Mouse (Mus musculus) lung, embryonic 15.5 days (tissue): ENCODE measurements at regions not wholly inside any gene's neighbourhood (a gene's known extent, or its start where the extent isn't known, plus 50 kb on each side); places are given as distances from the start of the nearest gene placed in this dataset.

Experiments
- ATAC-seq: fragments of 200-750 bp; cut with Nextera tagmentation; 2 replicates; pipeline ENCODE4 v1.8.0; 2017; ENCODE audit warnings: moderate number of reproducible peaks, borderline replicate concordance; ENCODE audit not compliant: low FRiP score, low TSS enrichment; ENCODE audit errors: extremely low read depth
- H3K27ac ChIP-seq: fragments of 300-500 bp; sonication (generic); 2 replicates; pipeline ENCODE4 v1.5.1; 2015; ENCODE audit warnings: moderate library complexity, mild to moderate bottlenecking, inconsistent platforms
- H3K27me3 ChIP-seq: fragments of 300-500 bp; sonication (generic); 2 replicates; pipeline ENCODE4 v1.6.1; 2015; ENCODE audit warnings: inconsistent platforms
- H3K36me3 ChIP-seq: fragments of 300-500 bp; sonication (generic); 2 replicates; pipeline ENCODE4 v1.6.1; 2015; ENCODE audit warnings: inconsistent platforms
- H3K4me1 ChIP-seq: fragments of 300-500 bp; sonication (generic); 2 replicates; pipeline ENCODE4 v1.6.1; 2015; ENCODE audit warnings: inconsistent platforms
- H3K4me2 ChIP-seq: fragments of 300-500 bp; sonication (generic); 2 replicates; pipeline ENCODE4 v1.6.1; 2015; ENCODE audit warnings: inconsistent platforms, mild to moderate bottlenecking, moderate library complexity
- H3K4me3 ChIP-seq: fragments of 300-500 bp; sonication (generic); 2 replicates; pipeline ENCODE4 v1.5.1; 2015; ENCODE audit warnings: mild to moderate bottlenecking, inconsistent platforms
- H3K9ac ChIP-seq: fragments of 300-500 bp; sonication (generic); 2 replicates; pipeline ENCODE4 v1.6.1; 2015; ENCODE audit warnings: inconsistent platforms
- H3K9me3 ChIP-seq: fragments of 300-500 bp; sonication (generic); 2 replicates; pipeline ENCODE4 v1.6.1; 2016; ENCODE audit warnings: inconsistent platforms
- WGBS: fragments of 180-500 bp; shearing (Covaris S2); methylation state at CpG from one replicate; pipeline ENCODE4 v1.1.7; 2015; 5-methylcytosine and 5-hydroxymethylcytosine counted together

- no peaks in the 10 kb centered on the region for H3K9me3 ChIP-seq
- H3K9ac ChIP-seq: no peak overlapping the region
- no peak for ATAC-seq
- no peaks in the 10 kb centered on the region for H3K27me3 ChIP-seq
- no peak overlapping the region for H3K4me2 ChIP-seq
- H3K27ac ChIP-seq: no peak overlapping the region
- no peaks in the 10 kb centered on the region for H3K4me1 ChIP-seq
- 66% methylated on average over 4 of the region's 4 CpGs for WGBS
- H3K36me3 ChIP-seq: no peaks in the 10 kb centered on the region
- H3K4me3 ChIP-seq: no peak overlapping the region
These were observed 179.5 kb downstream of the Gsdmc2 start for GRCm38 (mm10) chr15:63665517-63665916.

DNA sequence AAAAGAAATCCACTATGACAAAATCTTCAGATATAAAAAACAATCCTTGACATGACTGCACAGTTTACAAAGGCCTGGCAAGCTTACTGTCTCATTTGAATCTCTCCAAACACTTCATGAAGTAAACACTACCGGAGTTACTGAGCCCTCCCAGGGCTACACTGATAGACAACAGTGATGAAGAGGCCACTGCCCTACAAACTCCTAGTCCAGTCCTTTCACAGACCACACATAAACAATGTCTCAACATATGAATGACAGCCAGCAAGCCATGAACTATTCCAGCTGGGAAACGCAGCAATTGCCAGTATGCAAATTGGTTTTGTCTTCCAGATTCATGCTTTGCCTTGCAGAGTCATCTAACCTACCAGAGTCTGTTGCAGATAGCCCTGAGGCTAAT is 180.1 kb downstream of the Gsdmc2 start:
- Histone ChIP-seq H3K27ac (no peak overlapping the region), H3K9me3 (no peaks in the 10 kb centered on the region), H3K27me3 (no peaks in the 10 kb centered on the region), H3K36me3 (no peaks in the 10 kb centered on the region), H3K4me1 (no peaks in the 10 kb centered on the region), H3K9ac (no peak overlapping the region), H3K4me2 (no peak overlapping the region), H3K4me3 (no peak overlapping the region)
- ATAC-seq: peak; percentile 79; the same call in 1 of the 2 replicates
- 43% methylated on average over 2 of the region's 2 CpGs for WGBS

DNA sequence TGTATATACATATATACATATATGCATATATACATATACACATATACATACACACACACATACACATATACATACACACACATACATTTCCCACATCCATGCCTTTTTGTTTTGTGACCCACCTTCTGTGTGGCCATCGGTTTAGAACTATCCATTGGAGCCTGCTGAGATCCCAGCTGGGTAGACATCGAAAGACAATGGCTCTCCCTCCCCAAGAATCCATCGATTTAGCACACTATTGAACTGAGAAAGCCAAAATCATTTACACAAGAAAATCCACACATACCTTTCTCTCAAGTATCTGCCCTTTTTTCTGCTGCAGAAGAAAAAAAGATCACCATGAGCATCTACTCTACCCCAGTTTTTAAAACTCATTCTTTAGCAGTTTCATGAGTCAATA is 182.8 kb downstream of the Gsdmc2 start:
- no peak overlapping the region for H3K4me3 ChIP-seq
- no peak for ATAC-seq

DNA sequence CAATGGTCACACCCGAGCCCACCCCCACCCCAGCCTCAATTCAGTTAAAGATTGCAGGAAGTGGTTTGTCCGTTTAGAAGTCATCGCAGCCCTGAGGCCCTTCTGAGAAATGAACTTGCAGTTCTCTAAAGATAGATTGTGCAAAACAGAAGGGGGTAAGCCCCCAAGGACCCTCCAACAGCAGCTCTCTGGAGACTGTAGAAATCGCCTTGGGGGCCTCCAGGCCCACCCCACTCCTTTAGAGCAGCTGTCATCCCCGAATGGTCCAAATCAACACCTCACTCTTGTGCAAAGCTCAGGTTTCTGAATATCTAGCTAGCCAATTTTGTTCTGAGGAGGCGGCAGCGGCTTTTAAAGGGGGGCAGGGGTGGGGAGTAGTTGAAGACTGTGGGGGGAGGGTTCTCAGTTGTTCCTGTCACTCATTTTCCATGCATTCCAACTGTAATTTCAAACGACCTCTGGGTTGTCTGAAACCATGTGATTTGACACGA is 186.9 kb downstream of the Gsdmc2 start:
- H3K4me1 ChIP-seq: 0 out of 2 replicates have a peak, but pooled peaks cover 3% of the 10 kb centered on the region
- WGBS: 51% methylated on average over 9 of the region's 9 CpGs
- no peaks in the 10 kb centered on the region for H3K27me3 ChIP-seq
- no peak overlapping the region for H3K27ac ChIP-seq
- no peaks in the 10 kb centered on the region for H3K9me3 ChIP-seq
- H3K4me2 ChIP-seq: no peak overlapping the region
- no peak overlapping the region for H3K9ac ChIP-seq
- ATAC-seq: no peak
- no peaks in the 10 kb centered on the region for H3K36me3 ChIP-seq
- H3K4me3 ChIP-seq: no peak overlapping the region

More for the DNA sequence above, 182.8 kb downstream of the Gsdmc2 start:
- 0 out of 2 replicates have a peak, but pooled peaks cover 3% of the 10 kb centered on the region for H3K4me1 ChIP-seq
- H3K36me3 ChIP-seq: no peaks in the 10 kb centered on the region
- no peaks in the 10 kb centered on the region for H3K27me3 ChIP-seq
- H3K9me3 ChIP-seq: no peaks in the 10 kb centered on the region
- no peak overlapping the region for H3K9ac ChIP-seq
- H3K27ac ChIP-seq: no peak overlapping the region
- no peak overlapping the region for H3K4me2 ChIP-seq
- WGBS: 73% methylated on average over 3 of the region's 3 CpGs

- H3K9ac ChIP-seq: no peak overlapping the region
- no peaks in the 10 kb centered on the region for H3K9me3 ChIP-seq
- no peak overlapping the region for H3K4me3 ChIP-seq
- H3K4me1 ChIP-seq: peaks cover 16% of the 10 kb centered on the region
- no peak overlapping the region for H3K4me2 ChIP-seq
- no peak overlapping the region for H3K27ac ChIP-seq
- no peaks in the 10 kb centered on the region for H3K36me3 ChIP-seq
- no peaks in the 10 kb centered on the region for H3K27me3 ChIP-seq
- 30% methylated on average over 11 of the region's 11 CpGs for WGBS
- 0 out of 2 replicates have a peak, but pooled peaks have one; percentile 40 for ATAC-seq
These were observed 192.6 kb downstream of the Gsdmc2 start for GRCm38 (mm10) chr15:63652216-63652961.

GRCm38 (mm10) chr15:63651120-63651519 is 193.9 kb downstream of the Gsdmc2 start:
- no peaks in the 10 kb centered on the region for H3K27me3 ChIP-seq
- H3K27ac ChIP-seq: no peak overlapping the region
- 88% methylated on average over 7 of the region's 7 CpGs for WGBS
- no peak overlapping the region for H3K4me2 ChIP-seq
- H3K9me3 ChIP-seq: no peaks in the 10 kb centered on the region
- peaks cover 16% of the 10 kb centered on the region for H3K4me1 ChIP-seq
- H3K4me3 ChIP-seq: no peak overlapping the region
- no peak overlapping the region for H3K9ac ChIP-seq
- ATAC-seq: no peak
- H3K36me3 ChIP-seq: no peaks in the 10 kb centered on the region

GRCm38 (mm10) chr15:63648142-63648989 is 196.6 kb downstream of the Gsdmc2 start:
- ATAC-seq: peak; percentile 68; the same call in 1 of the 2 replicates
- Histone ChIP-seq H3K4me1 (peaks cover 16% of the 10 kb centered on the region), H3K36me3 (no peaks in the 10 kb centered on the region), H3K27ac (no peak overlapping the region), H3K9ac (no peak overlapping the region), H3K4me3 (no peak overlapping the region), H3K9me3 (no peaks in the 10 kb centered on the region), H3K4me2 (0 out of 2 replicates have a peak overlapping the region, but pooled peaks have one; percentile 4), H3K27me3 (no peaks in the 10 kb centered on the region)
- WGBS: 41% methylated on average over 12 of the region's 12 CpGs

DNA sequence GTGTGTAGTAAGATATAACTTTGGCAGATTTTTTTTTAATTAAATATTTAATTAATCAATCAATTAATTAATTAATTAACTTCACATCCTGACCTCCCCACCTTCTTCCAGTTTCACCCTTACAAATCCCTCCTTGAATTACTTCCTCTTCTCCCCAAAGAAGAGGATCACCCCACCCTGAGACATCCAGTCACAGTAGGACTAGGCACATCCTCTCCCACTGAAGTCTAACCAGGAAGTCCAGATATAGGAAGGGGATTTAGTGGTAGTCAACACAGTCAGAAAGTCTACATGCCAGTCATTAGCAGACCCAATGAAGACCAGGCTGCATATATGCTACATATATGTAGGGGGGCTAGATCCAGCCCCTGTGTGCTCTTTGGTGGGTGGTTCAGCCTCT is 220.2 kb downstream of the Gsdmc2 start:
- no peaks in the 10 kb centered on the region for H3K36me3 ChIP-seq
- no peak overlapping the region for H3K9ac ChIP-seq
- H3K4me2 ChIP-seq: no peak overlapping the region
- H3K4me3 ChIP-seq: no peak overlapping the region
- ATAC-seq: no peak
- H3K27ac ChIP-seq: no peak overlapping the region
- H3K27me3 ChIP-seq: no peaks in the 10 kb centered on the region
- H3K9me3 ChIP-seq: no peaks in the 10 kb centered on the region
- H3K4me1 ChIP-seq: no peaks in the 10 kb centered on the region

- Histone ChIP-seq H3K4me2 (no peak overlapping the region), H3K27ac (no peak overlapping the region), H3K36me3 (no peaks in the 10 kb centered on the region), H3K4me3 (no peak overlapping the region), H3K9me3 (no peaks in the 10 kb centered on the region), H3K4me1 (no peaks in the 10 kb centered on the region), H3K9ac (no peak overlapping the region), H3K27me3 (no peaks in the 10 kb centered on the region)
- ATAC-seq: no peak
- 75% methylated on average over 2 of the region's 2 CpGs for WGBS
These were observed 220.7 kb downstream of the Gsdmc2 start for GRCm38 (mm10) chr15:63624249-63624648.

- H3K4me2 ChIP-seq: no peak overlapping the region
- no peak for ATAC-seq
- 51% methylated on average over 8 of the region's 8 CpGs for WGBS
These were observed 228.3 kb downstream of the Gsdmc2 start for GRCm38 (mm10) chr15:63616506-63617208.

DNA sequence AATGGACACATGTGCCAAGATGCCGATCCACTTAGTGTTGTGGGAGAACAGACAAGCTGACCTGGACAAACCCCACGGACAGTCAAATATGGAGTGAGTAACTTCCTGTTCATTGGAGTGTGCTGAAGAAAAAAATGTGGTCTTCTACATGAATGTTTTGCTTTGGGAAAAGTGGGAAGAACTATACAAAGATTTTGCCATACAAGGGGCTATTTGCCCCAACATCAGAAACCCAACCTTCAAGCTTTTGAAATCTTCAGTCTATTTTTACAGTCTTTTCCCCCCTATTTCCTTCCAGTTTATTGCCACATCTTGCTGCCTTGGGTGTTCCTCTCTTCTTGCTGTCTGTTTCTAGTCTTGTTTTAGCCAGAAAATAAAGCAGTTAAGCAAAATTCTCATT is 230.8 kb downstream of the Gsdmc2 start:
- Histone ChIP-seq H3K9me3 (no peaks in the 10 kb centered on the region), H3K4me3 (no peak overlapping the region), H3K9ac (no peak overlapping the region), H3K36me3 (no peaks in the 10 kb centered on the region), H3K4me1 (no peaks in the 10 kb centered on the region), H3K27ac (no peak overlapping the region), H3K27me3 (no peaks in the 10 kb centered on the region), H3K4me2 (no peak overlapping the region)
- WGBS: 83% methylated on average over 2 of the region's 2 CpGs
- ATAC-seq: no peak

More at GRCm38 (mm10) chr15:63616506-63617208, 228.3 kb downstream of the Gsdmc2 start:
- Histone ChIP-seq H3K27me3 (no peaks in the 10 kb centered on the region), H3K9ac (no peak overlapping the region), H3K27ac (no peak overlapping the region), H3K4me1 (no peaks in the 10 kb centered on the region), H3K36me3 (no peaks in the 10 kb centered on the region), H3K4me3 (no peak overlapping the region), H3K9me3 (no peaks in the 10 kb centered on the region)
